Mouse (Mus musculus): ENCODE measurements around the gene Slc25a27. TPM values are rescaled to one million over a fixed set of nuclear protein-coding genes. Genes with fewer than 3 reads are reported as not detected.

The Slc25a27 gene
- polyA plus RNA-seq, 1 experiment from 2014 or later: 43.2 TPM

DNA sequence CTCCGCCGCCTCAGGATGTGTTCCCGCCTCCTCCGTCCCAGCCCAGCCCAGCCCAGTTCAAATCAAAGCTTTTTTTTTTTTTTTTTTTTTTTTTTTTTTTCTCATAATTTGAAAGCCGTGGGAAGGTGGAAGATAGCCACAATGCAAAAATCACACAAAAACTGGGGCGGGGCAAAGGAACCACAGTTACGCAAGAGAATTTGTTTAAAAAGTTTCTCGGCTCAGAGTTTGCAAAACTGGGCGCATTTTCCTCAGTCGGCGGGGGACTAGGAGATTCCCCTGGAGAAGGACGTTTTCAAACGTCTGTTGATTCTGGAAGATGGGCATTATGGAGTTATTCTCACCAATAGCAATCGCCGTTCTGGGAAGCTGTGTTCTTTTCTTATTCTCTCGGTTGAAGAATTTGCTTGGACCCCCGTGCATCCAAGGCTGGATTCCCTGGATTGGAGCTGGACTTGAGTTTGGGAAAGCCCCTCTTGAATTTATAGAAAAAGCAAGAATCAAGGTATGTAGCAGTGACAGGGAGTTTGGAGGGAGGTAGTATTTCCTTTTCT, 353 bp upstream of the Slc25a27 start, which contains the start of gene Cyp39a1:
TSS of gene Cyp39a1 (plus strand) at position 136 of the 554 bp plus-strand sequence.
- H3K4me3 ChIP-seq (ENCODE audit: low read depth, low read length): peak within 1 kb of the TSS; percentile 94
- peak within 1 kb of the TSS; percentile 90 for H3K9ac ChIP-seq (ENCODE audit: low read depth, low read length)
- under 1% methylated on average over 17 of the region's 17 CpGs for WGBS
- H3K27me3 ChIP-seq (ENCODE audit: control insufficient read depth, insufficient read depth, low read length): no peaks in the 10 kb centered on the region
- no peaks in the 10 kb centered on the region for H3K36me3 ChIP-seq (ENCODE audit: control insufficient read depth, insufficient read depth, low read length)
- H3K9me3 ChIP-seq (ENCODE audit: control insufficient read depth, low read length): no peaks in the 10 kb centered on the region
- ATAC-seq (ENCODE audit: low FRiP score) (no peak; the same call in 1 of the 2 replicates), DNase-seq (ENCODE audit: low spot score) (no peak)
- peak within 1 kb of the TSS; percentile 68 for H3K4me2 ChIP-seq (replicated peaks; ENCODE audit: low read depth, low read length)
- H3K27ac ChIP-seq (ENCODE audit: low read depth, low read length): peak within 1 kb of the TSS; percentile 36; the same call in 1 of the 2 replicates
- 0 out of 2 replicates have a peak, but pooled peaks cover 2% of the 10 kb centered on the region for H3K4me1 ChIP-seq (replicated peaks; ENCODE audit: control insufficient read depth, insufficient read depth, low read length)

DNA sequence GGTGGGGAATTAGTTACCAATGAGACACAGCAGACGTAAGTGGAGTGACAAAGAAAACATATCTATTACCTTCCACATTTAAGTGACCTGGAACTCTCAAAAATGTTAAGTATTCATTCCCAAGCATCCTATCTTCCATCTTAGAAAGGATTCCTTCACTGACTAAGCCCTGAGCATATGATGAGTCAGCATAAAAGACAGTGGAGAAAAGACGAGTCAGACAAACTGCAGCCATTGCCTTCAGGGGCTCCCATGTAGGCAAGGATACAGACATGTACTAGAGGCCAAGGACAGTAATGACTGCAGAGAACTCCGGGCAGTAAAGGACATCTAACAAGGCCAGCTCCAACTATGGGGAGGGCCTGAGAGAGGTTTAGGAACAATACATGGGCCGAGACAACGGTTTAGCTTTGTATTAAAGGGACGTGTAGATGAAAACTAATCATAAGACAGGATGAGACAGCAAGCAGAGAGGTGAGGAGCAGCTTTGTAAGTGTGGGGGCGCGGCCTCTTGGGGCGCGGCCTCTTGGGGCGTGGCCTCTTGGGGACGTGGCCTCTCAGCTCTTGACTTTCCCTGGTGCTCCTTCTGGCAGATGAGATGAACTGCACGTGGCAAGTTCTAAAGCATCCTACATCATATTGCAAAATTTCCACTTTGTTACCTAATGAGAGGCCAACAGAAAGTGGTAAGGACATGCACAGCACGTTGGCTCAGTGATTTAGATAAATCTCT, 15.5 kb downstream of the Slc25a27 start:
- H3K36me3 ChIP-seq (ENCODE audit: control insufficient read depth, insufficient read depth, low read length): no peaks in the 10 kb centered on the region
- no peak overlapping the region for H3K4me3 ChIP-seq (ENCODE audit: low read depth, low read length)
- no peaks in the 10 kb centered on the region for H3K9me3 ChIP-seq (ENCODE audit: control insufficient read depth, low read length)
- H3K4me2 ChIP-seq (replicated peaks; ENCODE audit: low read depth, low read length): no peak overlapping the region
- DNase-seq (ENCODE audit: low spot score) (no peak), ATAC-seq (ENCODE audit: low FRiP score) (no peak)
- no peaks in the 10 kb centered on the region for H3K27me3 ChIP-seq (ENCODE audit: control insufficient read depth, insufficient read depth, low read length)
- no peak overlapping the region for H3K9ac ChIP-seq (ENCODE audit: low read depth, low read length)
- WGBS: 71% methylated on average over 14 of the region's 14 CpGs
- H3K4me1 ChIP-seq (replicated peaks; ENCODE audit: control insufficient read depth, insufficient read depth, low read length): no peaks in the 10 kb centered on the region
- H3K27ac ChIP-seq (ENCODE audit: low read depth, low read length): no peak overlapping the region

DNA sequence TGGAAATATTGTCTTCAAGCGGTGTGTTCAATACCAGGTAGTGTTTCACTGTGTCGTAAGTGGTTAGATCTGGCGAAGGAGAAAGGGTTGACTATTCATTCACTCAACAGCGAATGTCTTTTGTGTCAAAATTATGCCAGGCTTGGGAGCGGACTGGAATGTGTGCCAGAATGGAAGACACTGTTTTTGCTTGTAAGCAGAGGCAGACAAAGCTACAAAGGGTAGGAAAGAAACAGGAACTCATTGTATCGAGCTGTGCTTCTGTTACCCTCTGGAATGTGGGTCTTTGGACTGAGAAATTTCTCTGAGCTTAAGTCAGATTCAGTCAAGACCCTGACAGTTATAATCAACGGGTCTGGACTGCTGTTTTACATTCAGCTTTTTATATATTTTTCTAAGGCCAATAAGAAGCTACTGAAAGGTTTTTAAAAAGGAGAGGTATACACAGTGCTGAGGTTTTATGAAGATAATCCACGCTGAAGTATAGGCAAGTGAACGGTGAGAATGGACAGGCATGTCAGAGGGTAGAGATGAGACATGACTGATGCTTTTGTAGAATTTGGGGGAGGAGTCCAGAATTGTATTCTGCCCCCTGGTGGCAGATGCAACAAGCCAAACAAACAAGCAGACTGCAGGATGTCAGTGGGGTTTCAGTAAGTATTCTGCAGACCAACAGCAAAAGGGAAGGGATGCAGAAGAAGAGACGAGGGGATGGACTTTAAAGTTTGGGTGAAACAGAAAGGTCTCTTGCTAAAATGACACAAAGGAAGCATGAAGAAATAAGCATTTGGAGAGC, 17.2 kb downstream of the Slc25a27 start:
- ATAC-seq (ENCODE audit: low FRiP score) (no peak), DNase-seq (ENCODE audit: low spot score) (peak; percentile 51)
- whole genome bisulfite sequencing: 81% methylated on average over 10 of the region's 10 CpGs
- no peaks in the 10 kb centered on the region for H3K27me3 ChIP-seq (ENCODE audit: control insufficient read depth, insufficient read depth, low read length)
- H3K9ac ChIP-seq (ENCODE audit: low read depth, low read length): no peak overlapping the region
- no peak overlapping the region for H3K27ac ChIP-seq (ENCODE audit: low read depth, low read length)
- H3K4me2 ChIP-seq (replicated peaks; ENCODE audit: low read depth, low read length): no peak overlapping the region
- H3K4me3 ChIP-seq (ENCODE audit: low read depth, low read length): no peak overlapping the region
- no peaks in the 10 kb centered on the region for H3K4me1 ChIP-seq (replicated peaks; ENCODE audit: control insufficient read depth, insufficient read depth, low read length)
- no peaks in the 10 kb centered on the region for H3K36me3 ChIP-seq (ENCODE audit: control insufficient read depth, insufficient read depth, low read length)
- H3K9me3 ChIP-seq (ENCODE audit: control insufficient read depth, low read length): no peaks in the 10 kb centered on the region

GRCm38 (mm10) chr17:43646925-43647324, 20.1 kb downstream of the Slc25a27 start:
- H3K9me3 ChIP-seq (ENCODE audit: control insufficient read depth, low read length): no peaks in the 10 kb centered on the region
- 53% methylated on average over 5 of the region's 5 CpGs for WGBS
- no peaks in the 10 kb centered on the region for H3K27me3 ChIP-seq (ENCODE audit: control insufficient read depth, insufficient read depth, low read length)
- no peak overlapping the region for H3K27ac ChIP-seq (ENCODE audit: low read depth, low read length)
- H3K4me2 ChIP-seq (replicated peaks; ENCODE audit: low read depth, low read length): no peak overlapping the region
- no peak overlapping the region for H3K4me3 ChIP-seq (ENCODE audit: low read depth, low read length)
- H3K36me3 ChIP-seq (ENCODE audit: control insufficient read depth, insufficient read depth, low read length): peaks cover 9% of the 10 kb centered on the region; the same call in 1 of the 2 replicates
- DNase-seq (ENCODE audit: low spot score) (no peak), ATAC-seq (ENCODE audit: low FRiP score) (0 out of 2 replicates have a peak, but pooled peaks have one; percentile 49)
- no peak overlapping the region for H3K9ac ChIP-seq (ENCODE audit: low read depth, low read length)
- H3K4me1 ChIP-seq (replicated peaks; ENCODE audit: control insufficient read depth, insufficient read depth, low read length): no peaks in the 10 kb centered on the region

- Histone ChIP-seq H3K36me3 (ENCODE audit: control insufficient read depth, insufficient read depth, low read length) (peaks cover 9% of the 10 kb centered on the region; the same call in 1 of the 2 replicates), H3K9me3 (ENCODE audit: control insufficient read depth, low read length) (no peaks in the 10 kb centered on the region), H3K4me2 (replicated peaks; ENCODE audit: low read depth, low read length) (no peak overlapping the region), H3K27ac (ENCODE audit: low read depth, low read length) (no peak overlapping the region), H3K9ac (ENCODE audit: low read depth, low read length) (no peak overlapping the region), H3K27me3 (ENCODE audit: control insufficient read depth, insufficient read depth, low read length) (no peaks in the 10 kb centered on the region), H3K4me3 (ENCODE audit: low read depth, low read length) (no peak overlapping the region), H3K4me1 (replicated peaks; ENCODE audit: control insufficient read depth, insufficient read depth, low read length) (no peaks in the 10 kb centered on the region)
- no peak for DNase-seq (ENCODE audit: low spot score)
- no peak for ATAC-seq (ENCODE audit: low FRiP score)
- WGBS: 94% methylated on average over 3 of the region's 3 CpGs
Observed at GRCm38 (mm10) chr17:43645136-43645535, 21.9 kb downstream of the Slc25a27 start.

GRCm38 (mm10) chr17:43644375-43644774, 22.6 kb downstream of the Slc25a27 start:
- Histone ChIP-seq H3K27me3 (ENCODE audit: control insufficient read depth, insufficient read depth, low read length) (no peaks in the 10 kb centered on the region), H3K36me3 (ENCODE audit: control insufficient read depth, insufficient read depth, low read length) (peaks cover 9% of the 10 kb centered on the region; the same call in 1 of the 2 replicates), H3K9ac (ENCODE audit: low read depth, low read length) (no peak overlapping the region), H3K4me3 (ENCODE audit: low read depth, low read length) (no peak overlapping the region), H3K4me2 (replicated peaks; ENCODE audit: low read depth, low read length) (no peak overlapping the region), H3K9me3 (ENCODE audit: control insufficient read depth, low read length) (no peaks in the 10 kb centered on the region), H3K4me1 (replicated peaks; ENCODE audit: control insufficient read depth, insufficient read depth, low read length) (no peaks in the 10 kb centered on the region), H3K27ac (ENCODE audit: low read depth, low read length) (no peak overlapping the region)
- WGBS: 88% methylated on average over 7 of the region's 7 CpGs
- ATAC-seq (ENCODE audit: low FRiP score) (no peak), DNase-seq (ENCODE audit: low spot score) (no peak)

DNA sequence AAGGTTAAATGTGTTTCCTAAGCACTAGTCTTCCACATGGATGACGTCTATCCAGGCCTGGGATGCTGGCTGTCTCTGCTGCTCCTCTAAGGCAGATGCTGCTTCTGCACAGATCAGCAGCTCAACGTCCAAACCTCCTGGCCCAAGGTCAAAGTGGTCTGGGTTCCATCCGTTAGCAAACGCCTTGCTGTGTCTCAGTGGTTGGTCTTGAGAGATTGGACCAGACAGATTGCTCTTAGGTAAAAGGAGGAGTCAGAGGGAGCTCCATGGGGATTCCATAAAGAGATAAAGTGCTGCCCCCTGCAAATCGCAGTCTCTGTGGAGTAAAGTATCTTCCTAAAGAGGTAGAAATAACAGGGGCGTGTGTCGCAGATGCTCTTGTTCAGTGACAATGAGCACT, 23.8 kb downstream of the Slc25a27 start:
- no peaks in the 10 kb centered on the region for H3K4me1 ChIP-seq (replicated peaks; ENCODE audit: control insufficient read depth, insufficient read depth, low read length)
- no peak overlapping the region for H3K4me3 ChIP-seq (ENCODE audit: low read depth, low read length)
- no peak overlapping the region for H3K27ac ChIP-seq (ENCODE audit: low read depth, low read length)
- 81% methylated on average over 7 of the region's 7 CpGs for WGBS
- ATAC-seq (ENCODE audit: low FRiP score) (no peak), DNase-seq (ENCODE audit: low spot score) (no peak)
- H3K9me3 ChIP-seq (ENCODE audit: control insufficient read depth, low read length): no peaks in the 10 kb centered on the region
- peaks cover 9% of the 10 kb centered on the region; the same call in 1 of the 2 replicates for H3K36me3 ChIP-seq (ENCODE audit: control insufficient read depth, insufficient read depth, low read length)
- H3K27me3 ChIP-seq (ENCODE audit: control insufficient read depth, insufficient read depth, low read length): no peaks in the 10 kb centered on the region
- no peak overlapping the region for H3K4me2 ChIP-seq (replicated peaks; ENCODE audit: low read depth, low read length)
- no peak overlapping the region for H3K9ac ChIP-seq (ENCODE audit: low read depth, low read length)

DNA sequence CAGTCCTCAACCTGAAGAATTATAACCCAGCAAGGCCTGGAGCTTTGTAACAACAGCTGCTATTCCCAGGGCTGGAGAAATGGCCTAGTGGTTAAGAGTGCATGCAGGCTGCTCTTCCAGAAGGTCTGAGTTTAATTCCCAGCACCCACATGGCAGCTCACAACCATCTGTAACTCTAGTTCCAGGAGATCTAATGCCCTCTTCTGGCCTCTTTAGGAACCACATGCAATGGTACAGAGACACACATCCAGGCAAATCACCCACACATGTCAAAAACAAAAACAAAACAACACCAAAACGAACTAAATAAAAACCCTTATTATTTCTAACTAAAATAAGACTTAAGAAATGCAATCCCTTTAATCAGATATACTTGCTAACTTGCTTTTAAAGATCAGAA, 26.2 kb downstream of the Slc25a27 start:
- no peak overlapping the region for H3K4me3 ChIP-seq (ENCODE audit: low read depth, low read length)
- DNase-seq (ENCODE audit: low spot score) (no peak), ATAC-seq (ENCODE audit: low FRiP score) (no peak)
- peaks cover 9% of the 10 kb centered on the region; the same call in 1 of the 2 replicates for H3K36me3 ChIP-seq (ENCODE audit: control insufficient read depth, insufficient read depth, low read length)
- no peaks in the 10 kb centered on the region for H3K4me1 ChIP-seq (replicated peaks; ENCODE audit: control insufficient read depth, insufficient read depth, low read length)
- no peaks in the 10 kb centered on the region for H3K27me3 ChIP-seq (ENCODE audit: control insufficient read depth, insufficient read depth, low read length)
- no peaks in the 10 kb centered on the region for H3K9me3 ChIP-seq (ENCODE audit: control insufficient read depth, low read length)
- H3K27ac ChIP-seq (ENCODE audit: low read depth, low read length): no peak overlapping the region
- WGBS: 88% methylated on average over 1 of the region's 1 CpGs
- H3K9ac ChIP-seq (ENCODE audit: low read depth, low read length): no peak overlapping the region
- H3K4me2 ChIP-seq (replicated peaks; ENCODE audit: low read depth, low read length): no peak overlapping the region

All from hindbrain, embryonic 11.5 days (tissue).